Mouse (Mus musculus): ENCODE measurements around the gene Dlg2. TPM values are rescaled to one million over a fixed set of nuclear protein-coding genes. Genes with fewer than 3 reads are reported as not detected.

The Dlg2 gene
- total and polyA plus RNA-seq, 2 experiments from 2014 or later, result 26.3 to 169 TPM

DNA sequence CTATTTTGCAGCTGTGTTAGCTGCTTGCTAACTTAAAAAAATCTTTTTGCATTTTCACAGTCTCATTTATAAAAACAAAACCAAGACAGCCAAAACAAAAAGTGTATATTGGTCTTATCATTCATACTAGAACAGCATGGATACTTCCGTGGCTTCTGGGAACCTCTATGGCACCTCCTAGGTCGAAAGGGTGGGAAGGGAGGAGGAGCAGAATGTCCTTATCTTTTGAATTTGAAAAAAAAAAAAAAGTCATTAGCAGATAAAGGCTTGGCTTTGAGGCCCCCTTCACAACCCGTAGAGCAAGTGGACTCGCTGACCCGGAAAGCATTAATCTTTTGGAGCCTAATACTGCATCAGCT, 785.2 kb downstream of the Dlg2 start:
- Histone ChIP-seq H3K36me3 (ENCODE audit: insufficient read depth) (no peaks in the 10 kb centered on the region), H3K27ac (ENCODE audit: low read depth, low read length) (peak overlapping the region; percentile 88), H3K27me3 (ENCODE audit: insufficient read depth, low read length) (no peaks in the 10 kb centered on the region), H3K9ac (peak overlapping the region; percentile 80), H3K9me3 (ENCODE audit: low read length) (no peaks in the 10 kb centered on the region), H3K4me3 (ENCODE audit: low read depth, low read length) (peak overlapping the region; percentile 61), H3K4me1 (ENCODE audit: insufficient read depth) (peaks cover 6% of the 10 kb centered on the region; the same call in 1 of the 2 replicates), H3K4me2 (ENCODE audit: low read depth) (peak overlapping the region; percentile 71)
- DNase-seq (peak; percentile 6), ATAC-seq (no peak)
- WGBS, result 2% methylated on average over 5 of the region's 5 CpGs
- TF ChIP-seq CTCF (IDR thresholded peaks at IDR 0.05; ENCODE audit: low read depth), result no peak

- peak overlapping the region; percentile 71 for H3K4me2 ChIP-seq (ENCODE audit: low read depth)
- H3K4me1 ChIP-seq (ENCODE audit: insufficient read depth), result peaks cover 6% of the 10 kb centered on the region; the same call in 1 of the 2 replicates
- no peaks in the 10 kb centered on the region for H3K36me3 ChIP-seq (ENCODE audit: insufficient read depth)
- DNase-seq (peak; percentile 77), ATAC-seq (peak; percentile 85)
- H3K27ac ChIP-seq (ENCODE audit: low read depth, low read length), result peak overlapping the region; percentile 88
- under 1% methylated on average over 34 of the region's 34 CpGs for WGBS
- H3K4me3 ChIP-seq (ENCODE audit: low read depth, low read length), result peak overlapping the region; percentile 61
- H3K27me3 ChIP-seq (ENCODE audit: insufficient read depth, low read length), result no peaks in the 10 kb centered on the region
- H3K9me3 ChIP-seq (ENCODE audit: low read length), result no peaks in the 10 kb centered on the region
- TF ChIP-seq CTCF (IDR thresholded peaks at IDR 0.05; ENCODE audit: low read depth), result peak; percentile 46; the same call in 1 of the 2 replicates
- H3K9ac ChIP-seq, result peak overlapping the region; percentile 80
Measured at GRCm38 (mm10) chr7:91262031-91262951, 785.8 kb downstream of the Dlg2 start.

- TF ChIP-seq CTCF (IDR thresholded peaks at IDR 0.05; ENCODE audit: low read depth), result no peak
- DNase-seq, result peak; percentile 54
- H3K9ac ChIP-seq, result peak overlapping the region; percentile 80
- peak overlapping the region; percentile 88 for H3K27ac ChIP-seq (ENCODE audit: low read depth, low read length)
- peaks cover 6% of the 10 kb centered on the region; the same call in 1 of the 2 replicates for H3K4me1 ChIP-seq (ENCODE audit: insufficient read depth)
- H3K36me3 ChIP-seq (ENCODE audit: insufficient read depth), result no peaks in the 10 kb centered on the region
- no peaks in the 10 kb centered on the region for H3K27me3 ChIP-seq (ENCODE audit: insufficient read depth, low read length)
- H3K4me2 ChIP-seq (ENCODE audit: low read depth), result peak overlapping the region; percentile 71
- 4% methylated on average over 9 of the region's 9 CpGs for whole genome bisulfite sequencing
- H3K9me3 ChIP-seq (ENCODE audit: low read length), result no peaks in the 10 kb centered on the region
- ATAC-seq, result peak; percentile 5
- H3K4me3 ChIP-seq (ENCODE audit: low read depth, low read length), result peak overlapping the region; percentile 61
Measured at GRCm38 (mm10) chr7:91262998-91263397, 786.5 kb downstream of the Dlg2 start.

DNA sequence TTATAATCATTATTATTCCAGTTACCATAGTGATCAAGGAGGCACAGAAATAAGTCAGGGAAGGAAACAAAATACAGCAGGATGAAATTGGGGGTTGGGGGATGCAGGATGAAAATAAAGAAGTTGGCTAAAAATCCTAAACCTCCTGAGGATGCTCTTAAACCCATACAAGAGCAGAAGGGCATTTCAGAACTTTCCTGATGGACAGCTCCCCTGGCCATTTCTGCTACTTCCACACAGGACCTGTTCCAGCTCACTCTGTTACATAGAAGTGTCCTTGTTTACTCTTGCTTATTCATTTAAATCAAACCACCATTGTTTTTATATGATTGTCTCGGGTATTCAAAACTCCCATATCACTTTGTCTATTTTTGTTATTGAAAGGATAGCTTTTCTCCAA, 791.3 kb downstream of the Dlg2 start:
- Histone ChIP-seq H3K4me2 (ENCODE audit: low read depth) (no peak overlapping the region), H3K36me3 (ENCODE audit: insufficient read depth) (no peaks in the 10 kb centered on the region), H3K27ac (ENCODE audit: low read depth, low read length) (no peak overlapping the region), H3K27me3 (ENCODE audit: insufficient read depth, low read length) (no peaks in the 10 kb centered on the region), H3K9ac (no peak overlapping the region), H3K4me3 (ENCODE audit: low read depth, low read length) (no peak overlapping the region), H3K9me3 (ENCODE audit: low read length) (no peaks in the 10 kb centered on the region), H3K4me1 (ENCODE audit: insufficient read depth) (0 out of 2 replicates have a peak, but pooled peaks cover 6% of the 10 kb centered on the region)
- ATAC-seq, result no peak
- TF ChIP-seq CTCF (IDR thresholded peaks at IDR 0.05; ENCODE audit: low read depth), result no peak
- DNase-seq, result no peak
- 43% methylated on average over 1 of the region's 1 CpGs for WGBS

- H3K4me1 ChIP-seq (ENCODE audit: insufficient read depth), result no peaks in the 10 kb centered on the region
- no peak overlapping the region for H3K4me2 ChIP-seq (ENCODE audit: low read depth)
- ATAC-seq (peak; percentile 53), DNase-seq (peak; percentile 54)
- H3K9me3 ChIP-seq (ENCODE audit: low read length), result no peaks in the 10 kb centered on the region
- WGBS, result 73% methylated on average over 3 of the region's 3 CpGs
- H3K36me3 ChIP-seq (ENCODE audit: insufficient read depth), result no peaks in the 10 kb centered on the region
- H3K27ac ChIP-seq (ENCODE audit: low read depth, low read length), result no peak overlapping the region
- no peaks in the 10 kb centered on the region for H3K27me3 ChIP-seq (ENCODE audit: insufficient read depth, low read length)
- H3K4me3 ChIP-seq (ENCODE audit: low read depth, low read length), result no peak overlapping the region
- H3K9ac ChIP-seq, result no peak overlapping the region
- TF ChIP-seq CTCF (IDR thresholded peaks at IDR 0.05; ENCODE audit: low read depth), result no peak
Measured at GRCm38 (mm10) chr7:91284167-91284566, 807.7 kb downstream of the Dlg2 start.

GRCm38 (mm10) chr7:91288324-91288723, 811.9 kb downstream of the Dlg2 start:
- Histone ChIP-seq H3K9me3 (ENCODE audit: low read length) (no peaks in the 10 kb centered on the region), H3K36me3 (ENCODE audit: insufficient read depth) (no peaks in the 10 kb centered on the region), H3K9ac (no peak overlapping the region), H3K27me3 (ENCODE audit: insufficient read depth, low read length) (no peaks in the 10 kb centered on the region), H3K4me3 (ENCODE audit: low read depth, low read length) (no peak overlapping the region), H3K4me1 (ENCODE audit: insufficient read depth) (no peaks in the 10 kb centered on the region), H3K4me2 (ENCODE audit: low read depth) (no peak overlapping the region), H3K27ac (ENCODE audit: low read depth, low read length) (no peak overlapping the region)
- TF ChIP-seq CTCF (IDR thresholded peaks at IDR 0.05; ENCODE audit: low read depth), result no peak
- ATAC-seq, result no peak
- 32% methylated on average over 3 of the region's 3 CpGs for WGBS
- DNase-seq, result no peak

DNA sequence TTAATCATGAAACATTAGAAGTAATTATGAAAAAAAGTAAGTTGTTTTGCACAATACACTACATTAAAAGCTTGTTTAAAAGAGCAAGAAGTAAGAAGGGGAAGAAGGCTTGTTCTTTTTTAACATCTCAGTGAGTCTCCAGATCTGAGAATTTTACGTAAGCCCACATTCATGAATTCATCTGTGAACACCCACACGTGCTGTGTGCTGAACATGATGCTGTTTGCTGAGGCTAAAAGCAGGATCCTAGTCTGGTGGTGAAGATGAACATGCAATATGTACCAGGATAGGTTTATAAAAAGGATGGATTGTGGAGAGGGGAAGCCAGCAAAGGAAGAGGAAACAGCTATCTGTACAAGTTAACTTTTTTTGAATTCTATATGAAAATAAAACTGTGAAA, 819.7 kb downstream of the Dlg2 start:
- H3K27me3 ChIP-seq (ENCODE audit: insufficient read depth, low read length), result no peaks in the 10 kb centered on the region
- H3K36me3 ChIP-seq (ENCODE audit: insufficient read depth), result no peaks in the 10 kb centered on the region
- DNase-seq (no peak), ATAC-seq (no peak)
- H3K9ac ChIP-seq, result no peak overlapping the region
- TF ChIP-seq CTCF (IDR thresholded peaks at IDR 0.05; ENCODE audit: low read depth), result no peak
- 61% methylated on average over 2 of the region's 2 CpGs for WGBS
- no peak overlapping the region for H3K4me2 ChIP-seq (ENCODE audit: low read depth)
- H3K9me3 ChIP-seq (ENCODE audit: low read length), result no peaks in the 10 kb centered on the region
- no peak overlapping the region for H3K4me3 ChIP-seq (ENCODE audit: low read depth, low read length)
- no peaks in the 10 kb centered on the region for H3K4me1 ChIP-seq (ENCODE audit: insufficient read depth)
- H3K27ac ChIP-seq (ENCODE audit: low read depth, low read length), result no peak overlapping the region
